Mouse (Mus musculus): ENCODE data around the gene Gm5751.

DNA sequence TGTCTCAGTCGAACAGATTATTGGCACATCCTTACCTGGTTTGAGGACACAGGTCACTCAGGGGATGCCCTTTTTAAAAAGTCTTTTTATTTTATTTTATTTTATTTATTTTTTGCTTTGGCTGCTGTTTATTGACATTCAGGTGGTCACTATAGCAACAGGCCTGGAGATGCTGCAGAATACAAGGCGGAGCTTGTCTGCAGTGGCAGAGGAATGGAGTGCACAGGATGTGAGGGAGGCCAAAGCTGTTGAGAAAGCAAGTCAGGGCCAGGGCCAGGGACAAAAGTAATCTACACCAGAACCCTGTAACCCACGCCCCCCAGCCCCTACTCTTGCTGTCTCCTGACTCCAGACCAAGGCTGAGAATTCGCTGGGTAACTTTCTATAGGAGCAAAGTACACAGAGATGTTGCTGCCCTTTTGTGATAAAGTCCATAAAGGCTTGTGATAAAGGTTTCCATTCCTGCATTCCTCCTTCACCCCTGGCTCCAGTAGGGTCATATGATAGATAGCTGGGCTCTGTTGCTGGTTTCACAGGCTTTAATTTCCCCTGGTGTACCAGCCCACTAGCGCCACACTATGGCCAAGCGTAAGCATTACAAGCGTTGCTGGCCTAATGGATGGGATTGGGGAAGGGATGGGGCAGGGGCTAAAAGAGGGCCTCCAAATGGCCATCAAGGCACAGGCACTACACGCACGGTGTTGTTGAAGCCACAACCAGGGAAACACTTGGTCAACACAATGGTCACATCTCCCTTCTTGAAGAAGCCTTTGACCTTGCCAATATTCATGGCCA, 48.0 kb downstream of the Gm5751 start:
- TF ChIP-seq POLR2A (IDR thresholded peaks at IDR 0.05; ENCODE audit: control insufficient read depth in 1 of 2, insufficient read depth in 1 of 2, low read depth in 1 of 2, low read length in 2 of 2, poor library complexity in 1 of 2) (no peak), POLR2AphosphoS2 (IDR thresholded peaks at IDR 0.05; ENCODE audit: low read length) (no peak), CTCF (IDR thresholded peaks at IDR 0.05 in 2 of 3, conservative IDR thresholded peaks at IDR 0.05 in 1 of 3; ENCODE audit: control insufficient read depth in 1 of 3, insufficient read depth in 1 of 3, low read depth in 2 of 3, low read length in 3 of 3, poor library complexity in 1 of 3, severe bottlenecking in 1 of 3) (peak in 2 of 3 experiments; percentile 25 to 35; a peak in 4 of 6 replicates), CHD2 (IDR thresholded peaks at IDR 0.05; ENCODE audit: low read length) (no peak), TAL1 (IDR thresholded peaks at IDR 0.05; ENCODE audit: low read length) (no peak), ELF1 (IDR thresholded peaks at IDR 0.05; ENCODE audit: low read depth, low read length) (no peak), POLR2AphosphoS5 (IDR thresholded peaks at IDR 0.05; ENCODE audit: borderline replicate concordance, low read depth, low read length) (no peak), SIN3A (IDR thresholded peaks at IDR 0.05; ENCODE audit: low read length) (no peak), MAFK (IDR thresholded peaks at IDR 0.05; ENCODE audit: borderline replicate concordance, low read depth, low read length) (no peak), TCF12 (IDR thresholded peaks at IDR 0.05; ENCODE audit: low read depth, low read length) (no peak), TBP (IDR thresholded peaks at IDR 0.05; ENCODE audit: low read depth, low read length) (no peak)

Measured in MEL (cell line).